Mouse (Mus musculus): ENCODE results near the gene Sart3. TPM values are rescaled to one million over a fixed set of nuclear protein-coding genes. Genes with fewer than 3 reads are reported as not detected.

The Sart3 gene
- polyA plus RNA-seq, 1 experiment, result 63.5 TPM

DNA sequence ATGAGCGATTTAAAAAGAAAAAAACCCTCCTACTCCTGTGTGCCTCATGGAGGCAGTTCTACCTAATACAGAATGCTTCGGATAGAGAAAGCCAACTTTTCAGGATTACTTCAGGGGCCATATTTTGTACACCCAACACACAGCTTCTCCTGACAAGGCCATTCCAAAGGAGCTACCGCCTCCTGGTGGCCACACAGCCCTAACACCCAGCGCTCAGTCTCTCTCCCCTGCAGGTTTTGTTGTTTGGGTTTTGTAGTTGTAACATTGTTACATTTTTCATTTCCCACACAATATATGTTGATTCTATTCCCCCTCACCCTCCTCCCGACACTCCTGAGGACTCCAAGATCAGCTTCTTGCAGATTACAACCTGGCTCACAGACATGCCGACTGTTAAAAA is 40.1 kb downstream of the Sart3 start:
- TF ChIP-seq POLR2A (IDR thresholded peaks at IDR 0.05; ENCODE audit: borderline replicate concordance, extremely low read depth, insufficient read depth, insufficient read length, poor library complexity, severe bottlenecking) (no peak), CTCF (IDR thresholded peaks at IDR 0.05; ENCODE audit: borderline replicate concordance, extremely low read depth, insufficient read depth, insufficient read length) (peak; percentile 85)
- peak; percentile 72 for DNase-seq (ENCODE audit: low read depth)

- DNase-seq (ENCODE audit: low read depth), result no peak
- TF ChIP-seq POLR2A (IDR thresholded peaks at IDR 0.05; ENCODE audit: borderline replicate concordance, extremely low read depth, insufficient read depth, insufficient read length, poor library complexity, severe bottlenecking) (no peak), CTCF (IDR thresholded peaks at IDR 0.05; ENCODE audit: borderline replicate concordance, extremely low read depth, insufficient read depth, insufficient read length) (no peak)
Measured at GRCm38 (mm10) chr5:113731174-113731573, 41.1 kb downstream of the Sart3 start.

DNA sequence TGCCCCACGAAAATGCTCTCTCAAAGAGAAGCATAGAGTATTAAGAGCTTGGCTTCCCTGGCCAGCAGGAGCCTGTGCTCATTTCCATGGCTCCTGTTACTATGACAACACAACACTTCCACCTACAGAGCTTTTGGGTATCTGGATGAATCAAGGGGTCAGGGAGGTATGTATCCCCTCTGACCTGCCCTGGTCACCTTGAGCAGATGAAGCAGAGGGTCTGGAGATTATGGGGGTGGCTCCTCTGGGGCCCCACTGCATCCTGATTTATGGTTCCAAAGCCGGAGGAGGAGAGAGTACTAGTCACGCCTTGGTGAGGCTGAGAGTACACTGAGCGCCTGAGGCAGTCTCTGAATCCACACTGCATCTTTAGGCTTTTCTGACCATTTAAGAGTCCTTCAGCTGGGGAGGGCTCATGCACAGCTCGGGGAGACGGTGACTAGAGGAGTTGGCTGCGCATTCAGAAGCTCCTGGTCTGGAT is 41.6 kb downstream of the Sart3 start:
- DNase-seq (ENCODE audit: low read depth), result peak; percentile 71
- TF ChIP-seq POLR2A (IDR thresholded peaks at IDR 0.05; ENCODE audit: borderline replicate concordance, extremely low read depth, insufficient read depth, insufficient read length, poor library complexity, severe bottlenecking), result no peak

GRCm38 (mm10) chr5:113728691-113729090 is 43.6 kb downstream of the Sart3 start:
- no peak for DNase-seq (ENCODE audit: low read depth)
- no peak for TF ChIP-seq CTCF (IDR thresholded peaks at IDR 0.05; ENCODE audit: borderline replicate concordance, extremely low read depth, insufficient read depth, insufficient read length)
- no peak for TF ChIP-seq POLR2A (IDR thresholded peaks at IDR 0.05; ENCODE audit: borderline replicate concordance, extremely low read depth, insufficient read depth, insufficient read length, poor library complexity, severe bottlenecking)

DNA sequence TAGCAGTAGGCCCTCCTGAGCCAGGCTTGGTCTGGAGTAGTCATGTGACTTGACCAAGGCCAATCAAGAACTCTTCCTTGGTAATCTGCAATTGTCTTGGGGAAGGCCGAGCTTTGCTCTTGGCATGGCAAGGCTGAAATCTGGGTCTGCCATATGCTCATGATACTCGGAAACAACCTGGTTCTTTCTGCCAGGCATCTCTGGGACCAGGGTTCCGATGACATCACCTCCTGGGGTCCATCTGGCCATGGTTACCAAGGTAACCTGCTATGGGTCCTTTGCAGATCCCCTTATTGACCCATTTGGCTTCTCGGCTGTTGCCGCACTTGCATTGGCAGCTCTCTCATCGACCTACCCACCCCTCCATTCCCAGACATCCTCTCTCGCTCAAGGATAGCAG is 44.3 kb downstream of the Sart3 start:
- DNase-seq (ENCODE audit: low read depth), result no peak
- no peak for TF ChIP-seq CTCF (IDR thresholded peaks at IDR 0.05; ENCODE audit: borderline replicate concordance, extremely low read depth, insufficient read depth, insufficient read length)
- TF ChIP-seq POLR2A (IDR thresholded peaks at IDR 0.05; ENCODE audit: borderline replicate concordance, extremely low read depth, insufficient read depth, insufficient read length, poor library complexity, severe bottlenecking), result no peak

DNA sequence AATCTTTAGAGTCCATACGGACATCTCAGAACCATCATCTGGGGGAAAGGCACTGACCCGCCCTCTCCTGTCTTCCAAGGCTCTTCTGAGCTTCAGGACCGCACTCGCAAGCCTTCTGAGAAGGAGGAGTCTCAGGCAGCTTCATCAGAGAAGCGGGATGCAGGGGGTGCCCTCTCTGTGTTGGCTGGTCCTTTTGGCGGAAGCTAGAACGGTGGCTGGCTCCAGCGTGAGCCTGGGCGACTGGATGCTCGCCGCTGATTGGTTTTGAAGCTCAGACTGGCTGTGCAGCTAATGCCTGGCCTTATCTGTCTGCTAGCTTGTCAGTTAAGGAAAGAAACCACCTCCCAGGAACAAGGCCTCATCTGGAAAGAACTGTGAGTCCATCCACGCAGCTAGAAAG is 45.1 kb downstream of the Sart3 start:
- TF ChIP-seq POLR2A (IDR thresholded peaks at IDR 0.05; ENCODE audit: borderline replicate concordance, extremely low read depth, insufficient read depth, insufficient read length, poor library complexity, severe bottlenecking) (no peak), CTCF (IDR thresholded peaks at IDR 0.05; ENCODE audit: borderline replicate concordance, extremely low read depth, insufficient read depth, insufficient read length) (no peak)

GRCm38 (mm10) chr5:113726618-113727017 is 45.7 kb downstream of the Sart3 start:
- TF ChIP-seq POLR2A (IDR thresholded peaks at IDR 0.05; ENCODE audit: borderline replicate concordance, extremely low read depth, insufficient read depth, insufficient read length, poor library complexity, severe bottlenecking) (no peak), CTCF (IDR thresholded peaks at IDR 0.05; ENCODE audit: borderline replicate concordance, extremely low read depth, insufficient read depth, insufficient read length) (no peak)
- DNase-seq (ENCODE audit: low read depth), result no peak

More for the DNA sequence above, 45.1 kb downstream of the Sart3 start:
- no peak for DNase-seq (ENCODE audit: low read depth)

DNA sequence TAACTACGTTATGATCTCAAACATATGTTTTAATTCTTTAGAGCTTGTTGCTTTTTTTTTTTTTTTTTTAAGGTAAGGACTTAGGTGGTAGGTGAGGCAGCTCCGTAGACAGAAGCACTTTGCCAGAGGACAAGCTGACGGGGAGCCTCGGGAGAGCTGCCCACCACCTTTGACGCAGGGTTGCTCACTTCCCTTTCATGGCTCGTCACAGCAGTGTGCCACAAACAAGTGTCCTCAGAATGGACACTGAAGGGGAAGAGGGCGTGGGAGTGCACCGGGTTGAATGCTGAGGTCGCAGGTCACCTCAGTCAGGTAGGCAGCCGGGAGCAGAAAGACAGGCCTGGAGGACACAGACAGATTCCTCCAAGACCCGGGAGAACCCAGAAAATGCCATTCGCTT is 46.9 kb downstream of the Sart3 start:
- no peak for DNase-seq (ENCODE audit: low read depth)
- TF ChIP-seq CTCF (IDR thresholded peaks at IDR 0.05; ENCODE audit: borderline replicate concordance, extremely low read depth, insufficient read depth, insufficient read length) (no peak), POLR2A (IDR thresholded peaks at IDR 0.05; ENCODE audit: borderline replicate concordance, extremely low read depth, insufficient read depth, insufficient read length, poor library complexity, severe bottlenecking) (no peak)

DNA sequence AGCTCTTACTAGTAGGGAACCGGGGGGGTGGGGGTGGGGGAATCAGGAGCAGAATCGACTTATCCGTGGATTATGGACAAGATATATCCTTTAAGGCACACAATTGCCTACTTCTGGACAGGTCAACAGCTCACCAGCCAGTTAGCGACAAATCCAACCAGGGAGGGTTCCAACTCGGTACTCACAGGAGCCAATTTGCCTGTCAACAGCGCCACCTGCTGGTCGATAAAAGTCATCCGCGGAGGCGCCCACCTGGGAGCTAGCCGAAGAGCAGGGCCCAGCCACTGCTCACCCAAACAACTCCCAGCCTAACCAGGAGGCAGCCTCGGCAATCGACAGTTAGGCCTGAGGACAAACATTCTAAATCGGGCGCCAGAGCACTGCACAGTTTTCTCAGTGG is 47.9 kb downstream of the Sart3 start, which contains the start of gene 1700069L16Rik:
TSS of gene 1700069L16Rik (minus strand) at position 327 of the 400 bp plus-strand sequence.
- peak; percentile 89 for DNase-seq (ENCODE audit: low read depth)
- TF ChIP-seq POLR2A (IDR thresholded peaks at IDR 0.05; ENCODE audit: borderline replicate concordance, extremely low read depth, insufficient read depth, insufficient read length, poor library complexity, severe bottlenecking) (no peak), CTCF (IDR thresholded peaks at IDR 0.05; ENCODE audit: borderline replicate concordance, extremely low read depth, insufficient read depth, insufficient read length) (peak; percentile 93)

DNA sequence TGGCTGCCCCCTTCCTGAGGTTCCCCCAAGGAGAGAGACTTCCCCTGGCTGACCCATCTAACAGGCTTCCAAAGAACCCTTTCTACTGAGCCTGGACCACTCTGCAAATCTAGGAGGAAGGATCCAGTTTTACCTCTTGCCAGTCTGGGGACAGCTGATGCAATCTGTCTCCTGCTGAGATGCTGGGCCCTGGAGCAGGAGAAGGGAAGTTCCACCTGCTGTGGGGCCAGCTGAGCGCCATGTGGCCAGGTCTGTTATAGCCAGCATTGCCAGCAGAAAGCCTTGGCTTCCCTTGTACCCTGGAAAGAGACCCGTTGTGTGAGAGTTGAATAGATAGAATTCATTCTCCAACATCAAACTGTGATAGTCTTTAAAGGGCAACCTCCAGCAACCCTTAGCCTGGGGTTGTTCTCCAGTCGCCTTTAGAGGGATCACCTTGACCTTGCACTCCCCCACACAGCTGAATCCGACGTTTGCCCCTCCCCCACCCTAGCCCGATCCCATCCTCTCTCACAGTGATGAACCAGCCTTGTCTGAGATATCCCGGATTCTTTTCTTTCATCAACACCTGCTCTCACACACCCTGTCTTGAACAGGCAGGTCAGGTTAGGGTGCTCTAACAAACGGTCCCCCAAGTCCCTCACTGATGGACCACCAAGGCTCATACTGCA is 48.6 kb downstream of the Sart3 start:
- peak; percentile 30 for DNase-seq (ENCODE audit: low read depth)
- TF ChIP-seq CTCF (IDR thresholded peaks at IDR 0.05; ENCODE audit: borderline replicate concordance, extremely low read depth, insufficient read depth, insufficient read length), result no peak
- TF ChIP-seq POLR2A (IDR thresholded peaks at IDR 0.05; ENCODE audit: borderline replicate concordance, extremely low read depth, insufficient read depth, insufficient read length, poor library complexity, severe bottlenecking), result no peak

DNA sequence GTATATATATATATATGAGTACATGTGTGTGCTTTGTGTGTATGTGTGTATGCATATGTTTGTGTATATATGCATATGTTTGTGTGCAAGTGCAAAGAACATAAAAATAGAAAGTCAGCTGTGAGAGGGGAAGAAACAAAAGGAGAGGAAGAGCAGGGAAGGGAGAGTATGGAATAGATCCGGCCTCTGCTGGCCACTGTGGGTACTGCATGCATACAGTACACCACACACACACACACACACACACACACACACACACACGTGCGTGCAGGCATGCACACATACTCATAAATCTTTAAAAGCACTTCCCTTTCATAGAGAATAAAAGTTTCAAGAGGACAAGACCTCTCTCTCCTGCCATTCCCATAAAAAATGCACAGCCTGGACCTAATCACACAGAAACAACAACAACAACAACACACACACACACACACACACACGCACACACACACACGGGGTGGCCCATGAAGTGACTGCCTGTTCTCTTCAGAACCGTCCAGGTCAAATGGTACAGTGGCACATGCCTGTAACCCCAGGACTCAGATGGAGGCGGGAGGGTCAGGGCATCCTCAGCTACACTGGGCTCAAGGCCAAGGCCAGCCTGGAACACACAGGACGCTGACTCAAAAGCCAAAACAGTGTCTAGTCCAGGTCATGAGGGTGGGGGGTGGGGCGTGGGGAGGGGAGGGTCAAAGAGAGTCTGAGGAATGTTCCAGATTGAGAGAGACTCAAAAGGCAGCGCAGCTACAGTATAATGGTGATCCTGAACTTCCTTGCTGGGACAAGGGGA is 49.9 kb downstream of the Sart3 start:
- no peak for DNase-seq (ENCODE audit: low read depth)
- TF ChIP-seq CTCF (IDR thresholded peaks at IDR 0.05; ENCODE audit: borderline replicate concordance, extremely low read depth, insufficient read depth, insufficient read length) (peak; percentile 36; the same call in 1 of the 2 replicates), POLR2A (IDR thresholded peaks at IDR 0.05; ENCODE audit: borderline replicate concordance, extremely low read depth, insufficient read depth, insufficient read length, poor library complexity, severe bottlenecking) (no peak)

All from brain, embryonic 14.5 days (tissue).